Mouse (Mus musculus): ENCODE data around the gene Calm3.
A peak's percentile ranks its signal among the peaks of the same experiment; 100 is the strongest.

Calm3 gene

DNA sequence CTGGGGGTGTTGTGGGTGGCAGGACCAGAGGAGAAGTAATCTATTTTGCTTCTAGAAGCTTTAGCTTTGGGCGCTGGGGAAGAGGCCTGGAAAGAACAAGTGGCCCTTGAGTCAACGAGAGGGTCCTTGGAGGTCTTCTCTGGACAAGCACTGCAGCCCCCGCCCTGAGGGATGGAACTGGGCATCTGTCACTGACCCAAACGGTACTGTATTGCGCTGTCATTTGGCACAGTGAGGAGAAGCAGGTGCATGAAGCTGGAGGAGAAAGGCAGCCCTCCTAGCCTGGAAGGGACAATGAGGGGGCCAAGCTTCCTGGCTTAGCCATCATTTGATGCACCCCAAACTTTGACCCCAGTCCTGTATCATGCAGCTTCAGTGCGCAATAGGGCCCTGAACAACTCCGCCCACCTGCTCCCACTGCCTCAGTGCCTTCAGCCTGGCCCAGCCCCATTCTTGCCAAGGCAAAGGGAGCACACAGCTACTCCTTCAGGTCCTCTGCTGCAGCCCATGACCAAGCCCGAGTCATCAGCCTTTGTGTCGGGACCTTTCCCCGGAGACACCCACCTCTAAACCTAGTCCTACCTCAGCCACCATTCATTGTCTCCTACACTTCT lies 1.4 kb downstream of the Calm3 start:
- no peaks in the 10 kb centered on the region for H3K27me3 ChIP-seq (ENCODE audit: control insufficient read depth, insufficient read depth, low read length, poor library complexity, severe bottlenecking)
- H3K36me3 ChIP-seq (ENCODE audit: control insufficient read depth, insufficient read depth, low read length, poor library complexity, severe bottlenecking), result no peaks in the 10 kb centered on the region; the same call in 1 of the 2 replicates
- no peak for DNase-seq (ENCODE audit: low read depth, low spot score)

DNA sequence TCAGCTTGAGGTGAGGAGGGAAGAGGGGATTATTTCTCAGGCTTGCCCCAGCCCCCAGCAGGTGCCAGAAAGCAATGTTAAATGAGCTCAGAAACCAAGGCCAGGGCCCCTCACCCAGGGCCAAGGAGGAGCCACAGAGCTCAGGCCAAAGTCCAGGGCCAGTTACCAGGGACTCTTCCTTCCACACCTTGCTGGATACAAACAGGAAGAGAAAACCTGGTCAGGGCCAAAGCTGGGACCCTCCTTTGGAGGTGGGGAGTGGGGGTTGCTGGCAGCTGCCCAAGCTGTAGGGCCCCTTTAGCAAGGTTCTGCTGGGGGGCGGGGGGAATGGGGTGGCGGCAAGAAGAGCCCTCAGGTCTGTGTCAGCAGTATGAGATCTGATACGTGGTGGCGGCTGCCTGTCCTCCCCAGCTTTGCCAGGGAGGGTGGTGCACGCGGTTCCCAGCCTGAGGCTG lies 2.0 kb downstream of the Calm3 start:
- Histone ChIP-seq H3K36me3 (ENCODE audit: control insufficient read depth, insufficient read depth, low read length, poor library complexity, severe bottlenecking) (peaks cover 2% of the 10 kb centered on the region; the same call in 1 of the 2 replicates), H3K27me3 (ENCODE audit: control insufficient read depth, insufficient read depth, low read length, poor library complexity, severe bottlenecking) (no peaks in the 10 kb centered on the region)
- no peak for DNase-seq (ENCODE audit: low read depth, low spot score)

DNA sequence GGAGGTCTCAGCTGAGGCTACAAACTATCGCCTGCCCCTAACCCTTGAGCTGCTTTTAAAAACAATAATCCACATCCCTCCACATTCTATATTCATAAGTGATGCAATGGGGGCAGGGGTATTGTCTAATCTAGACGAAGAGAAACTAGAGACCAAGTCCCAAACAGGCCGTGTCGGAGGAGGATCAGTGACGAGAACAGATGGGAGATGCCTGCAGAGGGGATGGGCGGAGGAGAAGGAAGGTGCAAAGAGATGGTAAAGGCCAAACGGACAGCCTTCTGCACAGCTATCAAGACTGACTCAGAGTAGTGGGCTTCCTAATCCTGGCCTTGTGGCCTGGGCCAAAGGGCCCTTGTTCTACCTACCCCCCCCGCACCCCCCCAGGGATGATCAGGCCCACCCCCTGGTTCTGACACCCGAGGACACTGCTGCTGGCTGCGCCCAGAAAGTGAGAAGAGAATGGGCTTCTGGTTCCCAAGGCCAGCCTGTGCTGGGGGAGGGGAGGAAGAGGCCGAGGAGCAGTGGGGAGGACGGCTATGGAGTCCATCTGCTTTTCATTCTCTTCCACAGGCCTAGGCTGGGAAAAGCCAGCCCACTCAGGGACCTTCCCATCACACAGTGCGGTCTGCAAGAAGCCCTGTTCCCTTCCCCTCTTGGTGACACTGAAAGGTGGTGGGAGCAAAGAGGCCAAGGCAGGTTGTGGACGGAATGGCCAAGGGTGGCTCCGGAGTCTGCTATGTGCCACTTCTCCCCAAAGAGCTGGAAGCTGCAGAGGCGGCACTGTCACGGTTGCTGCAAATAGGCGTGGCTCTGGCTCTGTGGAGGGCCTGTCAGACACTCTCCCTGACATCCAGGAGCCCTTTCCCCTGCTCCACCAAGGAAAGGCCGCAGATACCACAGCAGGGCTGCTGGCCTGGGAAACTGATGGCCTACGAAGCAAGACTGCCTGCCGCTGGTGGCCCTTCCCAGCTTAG lies 2.8 kb downstream of the Calm3 start:
- Histone ChIP-seq H3K36me3 (ENCODE audit: control insufficient read depth, insufficient read depth, low read length, poor library complexity, severe bottlenecking) (peaks cover 7% of the 10 kb centered on the region), H3K27me3 (ENCODE audit: control insufficient read depth, insufficient read depth, low read length, poor library complexity, severe bottlenecking) (no peaks in the 10 kb centered on the region)
- DNase-seq (ENCODE audit: low read depth, low spot score), result no peak

DNA sequence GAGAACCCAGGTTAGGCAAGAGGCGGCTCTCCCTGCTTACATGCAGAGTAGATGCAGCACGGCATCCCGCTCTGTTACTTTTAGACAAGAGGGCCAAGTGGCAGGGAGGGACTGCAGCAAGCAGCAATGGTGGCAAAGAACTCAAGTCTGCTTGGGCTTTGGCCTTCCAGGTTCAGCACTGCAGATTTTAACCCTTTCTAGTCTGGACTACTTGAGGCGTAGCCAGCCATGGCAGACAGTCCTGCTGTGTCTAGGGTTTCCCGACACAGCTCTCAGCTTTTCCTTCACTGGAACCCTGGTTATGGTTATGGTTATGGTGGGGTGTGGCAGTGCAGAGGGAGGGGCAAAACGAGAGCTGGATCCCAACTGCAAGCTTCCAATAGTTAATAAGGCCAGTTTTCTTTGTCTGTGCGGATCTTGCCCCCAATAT lies 3.7 kb downstream of the Calm3 start:
- no peak for DNase-seq (ENCODE audit: low read depth, low spot score)
- H3K36me3 ChIP-seq (ENCODE audit: control insufficient read depth, insufficient read depth, low read length, poor library complexity, severe bottlenecking), result peaks cover 11% of the 10 kb centered on the region
- H3K27me3 ChIP-seq (ENCODE audit: control insufficient read depth, insufficient read depth, low read length, poor library complexity, severe bottlenecking), result no peaks in the 10 kb centered on the region

DNA sequence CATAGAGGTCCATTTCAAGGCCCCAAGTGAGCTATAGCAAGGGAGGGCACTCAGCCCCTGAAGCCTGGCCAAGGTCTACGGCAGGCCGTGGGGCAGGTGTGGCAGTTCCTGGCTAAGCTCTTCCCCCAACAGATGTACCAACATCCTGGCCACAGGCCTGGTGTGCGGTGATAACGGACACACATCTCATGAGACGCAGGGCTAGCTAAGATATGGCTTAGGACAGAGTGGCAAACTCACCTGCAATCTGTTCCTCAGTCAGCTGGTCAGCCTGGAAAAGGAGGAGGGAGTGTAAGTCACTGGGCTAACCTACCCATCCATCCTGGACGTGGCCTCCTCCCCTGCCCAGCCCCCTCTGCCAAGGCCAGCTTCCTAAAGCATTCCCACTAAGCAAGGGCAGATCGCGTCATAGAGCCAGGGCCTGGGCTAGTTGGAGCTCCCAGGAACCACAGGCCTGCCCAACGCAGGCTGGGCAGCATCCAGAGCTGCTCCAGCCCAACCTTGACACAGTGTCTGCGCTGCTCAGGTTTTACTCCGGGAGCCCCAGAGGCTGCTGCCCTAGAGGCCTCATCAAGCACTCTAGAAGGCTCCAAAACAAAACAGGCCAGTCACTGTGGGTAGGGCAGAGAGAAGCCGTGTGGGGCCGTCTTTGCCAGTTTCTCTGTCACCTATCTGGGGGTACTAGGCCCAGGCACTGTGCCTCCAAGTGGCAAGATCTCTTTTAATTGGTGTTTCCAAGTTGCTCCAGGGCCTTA lies 4.3 kb downstream of the Calm3 start:
- no peak for DNase-seq (ENCODE audit: low read depth, low spot score)
- Histone ChIP-seq H3K36me3 (ENCODE audit: control insufficient read depth, insufficient read depth, low read length, poor library complexity, severe bottlenecking) (peaks cover 12% of the 10 kb centered on the region), H3K27me3 (ENCODE audit: control insufficient read depth, insufficient read depth, low read length, poor library complexity, severe bottlenecking) (no peaks in the 10 kb centered on the region)

DNA sequence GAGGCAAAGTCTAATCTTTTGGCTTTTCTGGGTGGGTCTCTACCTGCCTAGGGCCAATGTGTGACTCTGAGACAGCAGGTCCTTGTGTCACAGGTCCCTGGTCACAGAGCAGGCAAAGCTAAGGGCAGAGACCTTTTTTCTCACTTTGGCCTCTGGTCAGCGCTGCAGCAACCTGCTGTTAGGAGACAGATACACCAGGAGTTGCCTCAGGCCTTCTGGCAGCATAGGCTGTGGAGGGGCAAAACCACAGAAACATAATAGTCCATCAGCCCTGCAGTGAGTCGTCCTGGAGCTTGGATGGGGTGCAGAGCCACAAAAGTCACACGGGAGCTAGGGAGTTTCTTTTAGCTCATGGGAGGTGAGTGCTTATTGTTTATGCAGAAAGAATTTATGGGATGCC lies 5.2 kb downstream of the Calm3 start:
- Histone ChIP-seq H3K27me3 (ENCODE audit: control insufficient read depth, insufficient read depth, low read length, poor library complexity, severe bottlenecking) (no peaks in the 10 kb centered on the region), H3K36me3 (ENCODE audit: control insufficient read depth, insufficient read depth, low read length, poor library complexity, severe bottlenecking) (peaks cover 12% of the 10 kb centered on the region)
- no peak for DNase-seq (ENCODE audit: low read depth, low spot score)

DNA sequence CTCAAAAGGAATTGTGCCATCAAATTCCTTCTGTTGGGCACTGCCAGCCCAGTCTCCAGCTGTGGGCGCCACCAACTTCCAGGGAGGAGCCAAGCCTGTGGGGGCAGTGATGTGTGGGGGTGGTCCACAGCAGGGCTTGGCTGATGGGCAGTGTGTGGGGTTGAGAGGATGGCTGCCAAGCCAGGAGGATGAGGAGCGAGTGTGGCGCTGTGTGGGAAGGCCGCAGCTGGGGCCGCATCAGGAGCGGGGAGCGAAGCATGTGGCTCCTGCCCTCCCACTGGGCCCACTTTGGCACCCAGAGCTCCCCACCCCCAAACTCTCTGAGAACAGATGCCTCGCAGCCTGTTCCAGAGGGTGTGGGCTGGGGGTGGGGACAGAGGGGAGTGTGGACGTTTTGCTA lies 5.9 kb downstream of the Calm3 start:
- Histone ChIP-seq H3K27me3 (ENCODE audit: control insufficient read depth, insufficient read depth, low read length, poor library complexity, severe bottlenecking) (no peaks in the 10 kb centered on the region), H3K36me3 (ENCODE audit: control insufficient read depth, insufficient read depth, low read length, poor library complexity, severe bottlenecking) (peaks cover 12% of the 10 kb centered on the region)
- no peak for DNase-seq (ENCODE audit: low read depth, low spot score)

DNA sequence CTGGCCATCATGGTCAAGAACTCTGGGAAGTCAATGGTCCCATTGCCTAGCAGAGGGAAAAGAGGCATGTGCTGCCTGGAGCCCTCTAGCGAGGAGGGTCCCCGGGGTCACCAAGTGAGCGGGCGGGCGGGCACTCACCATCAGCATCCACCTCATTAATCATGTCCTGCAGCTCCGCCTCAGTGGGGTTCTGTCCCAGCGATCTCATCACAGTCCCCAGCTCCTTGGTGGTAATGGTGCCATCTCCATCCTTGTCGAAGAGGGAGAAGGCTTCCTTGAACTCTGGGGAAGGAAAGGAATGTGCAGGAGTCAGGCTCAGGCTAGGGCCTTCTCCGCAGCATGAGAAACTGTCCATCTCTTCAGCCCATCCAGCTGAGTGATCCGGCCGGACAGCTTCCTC lies 6.5 kb downstream of the Calm3 start:
- peaks cover 12% of the 10 kb centered on the region for H3K36me3 ChIP-seq (ENCODE audit: control insufficient read depth, insufficient read depth, low read length, poor library complexity, severe bottlenecking)
- H3K27me3 ChIP-seq (ENCODE audit: control insufficient read depth, insufficient read depth, low read length, poor library complexity, severe bottlenecking), result no peaks in the 10 kb centered on the region
- no peak for DNase-seq (ENCODE audit: low read depth, low spot score)

DNA sequence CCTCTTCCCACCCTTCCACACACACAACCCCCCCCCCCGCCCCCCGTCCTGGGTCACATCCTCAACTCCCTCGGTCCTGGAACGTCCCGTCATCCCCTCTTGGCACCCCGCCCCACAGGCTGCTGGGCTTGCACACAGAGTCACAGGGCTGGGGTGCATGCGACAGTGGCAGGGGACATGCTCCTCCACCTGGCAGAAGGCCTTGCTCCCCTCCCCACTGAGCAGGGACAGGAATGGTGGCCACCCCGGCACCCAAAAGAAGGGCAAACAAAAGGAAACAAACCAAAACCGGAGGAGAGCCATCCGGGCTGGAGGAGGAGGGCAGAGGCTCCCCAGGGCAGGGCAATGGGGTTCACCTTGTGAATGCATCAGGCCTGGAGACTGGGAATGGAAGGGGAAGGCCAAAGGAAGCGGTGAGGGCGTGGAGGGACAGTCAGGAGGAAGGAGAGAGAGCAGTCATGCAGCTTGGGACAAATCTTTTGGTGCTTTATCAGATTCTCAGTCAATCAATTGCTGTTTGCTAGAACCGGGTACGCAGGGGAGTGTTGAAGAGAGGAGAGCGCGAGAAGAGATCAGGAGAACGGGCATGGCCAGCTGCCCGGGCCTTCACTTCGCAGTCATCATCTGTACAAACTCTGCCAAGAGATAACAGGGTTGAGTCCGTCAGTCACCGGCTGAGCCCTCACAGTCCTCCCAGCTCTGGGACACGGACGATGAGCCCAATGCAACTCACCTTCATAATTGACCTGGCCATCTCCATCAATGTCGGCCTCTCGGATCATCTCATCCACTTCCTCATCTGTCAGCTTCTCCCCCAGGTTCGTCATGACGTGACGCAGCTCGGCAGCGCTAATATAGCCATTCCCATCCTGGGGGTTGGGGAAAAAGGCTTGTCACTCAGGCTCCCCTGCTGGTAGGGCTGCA lies 7.3 kb downstream of the Calm3 start:
- DNase-seq (ENCODE audit: low read depth, low spot score), result no peak
- no peaks in the 10 kb centered on the region for H3K27me3 ChIP-seq (ENCODE audit: control insufficient read depth, insufficient read depth, low read length, poor library complexity, severe bottlenecking)
- H3K36me3 ChIP-seq (ENCODE audit: control insufficient read depth, insufficient read depth, low read length, poor library complexity, severe bottlenecking), result peaks cover 12% of the 10 kb centered on the region

DNA sequence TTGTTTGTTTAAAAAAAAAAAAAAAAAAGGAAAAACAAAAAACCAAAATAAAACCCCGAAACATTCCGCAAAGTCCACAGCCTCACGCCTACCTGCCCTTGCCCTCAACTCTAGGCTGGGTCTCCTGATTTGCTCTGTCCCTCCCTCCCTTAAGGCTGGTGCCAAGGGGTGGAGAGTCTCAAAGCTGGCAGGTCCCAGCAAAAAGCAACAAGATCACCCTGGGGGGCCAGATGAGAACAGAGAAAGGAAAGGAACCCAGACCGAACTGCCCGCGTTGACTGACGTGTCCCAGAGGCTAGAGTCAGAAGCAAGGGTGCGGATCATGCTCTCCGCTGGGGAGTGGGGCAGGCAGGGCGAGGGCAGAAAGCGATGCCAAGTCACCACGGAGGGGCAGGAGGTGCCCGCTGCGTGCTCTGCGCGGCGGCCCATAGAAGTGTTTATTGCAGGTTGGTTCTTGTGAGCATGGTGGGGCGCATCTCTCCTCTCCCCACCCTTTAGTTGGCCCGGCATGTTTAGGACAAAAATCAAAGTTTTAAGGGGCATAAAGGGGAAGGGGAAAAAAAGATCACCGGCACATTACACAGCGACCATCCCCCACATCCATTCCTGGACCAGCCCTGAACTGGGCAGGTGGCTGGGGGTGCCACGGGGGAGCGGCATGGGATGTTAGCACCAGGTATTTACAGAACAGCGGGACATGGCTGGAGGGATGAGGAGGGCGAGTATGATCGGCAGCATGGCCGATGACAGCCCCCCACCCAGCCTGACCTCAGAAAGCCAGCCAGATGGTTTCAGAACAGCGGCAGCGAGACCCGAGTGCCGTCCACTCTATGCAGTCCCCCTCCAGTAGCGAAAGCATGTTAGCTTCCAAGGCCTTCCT lies 8.2 kb downstream of the Calm3 start:
- DNase-seq (ENCODE audit: low read depth, low spot score), result no peak

DNA sequence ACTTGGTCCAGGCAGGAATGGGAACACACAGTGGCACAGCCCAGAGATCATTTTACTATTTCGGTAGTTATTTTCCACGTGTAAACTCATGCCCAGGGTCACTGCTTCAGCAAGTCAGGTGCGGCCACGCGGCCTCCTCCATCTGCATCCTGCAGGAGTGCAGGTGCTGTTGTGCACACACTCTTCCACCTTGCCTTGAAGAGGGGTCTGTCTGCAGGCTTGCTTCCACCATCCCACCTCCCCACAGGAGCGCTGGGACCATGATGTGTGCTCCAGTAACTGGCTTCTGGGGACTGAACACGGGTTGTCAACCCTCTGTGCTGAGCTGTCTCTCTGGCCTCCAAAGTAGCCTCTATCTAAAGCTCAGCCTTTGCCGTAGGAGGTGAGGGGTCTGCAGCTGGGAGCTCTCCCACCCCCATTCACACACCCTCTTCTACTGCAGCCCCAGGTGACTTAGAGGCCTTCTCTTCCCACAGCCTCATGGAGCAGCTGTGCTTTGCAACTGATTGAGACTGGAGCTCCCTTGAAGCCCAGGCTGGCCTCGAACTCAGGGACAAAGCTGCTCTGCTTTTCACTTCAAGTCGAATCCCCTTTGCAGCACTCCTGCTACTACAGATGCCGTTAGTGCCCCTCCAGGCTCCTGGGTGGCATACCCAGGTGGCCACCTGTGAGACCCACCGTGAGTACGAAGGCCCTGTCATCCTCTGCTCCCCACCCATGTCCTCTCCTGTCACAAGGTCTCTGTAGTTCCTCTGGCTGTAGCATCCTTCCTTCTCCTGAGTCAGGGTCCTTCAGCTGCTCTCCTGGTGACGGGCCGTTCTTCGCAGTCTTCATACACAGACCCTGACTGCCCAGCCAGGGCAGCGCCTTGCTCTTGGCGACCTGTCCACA lies 9.2 kb downstream of the Calm3 start:
- H3K36me3 ChIP-seq (ENCODE audit: control insufficient read depth, insufficient read depth, low read length, poor library complexity, severe bottlenecking), result peaks cover 12% of the 10 kb centered on the region
- no peak for DNase-seq (ENCODE audit: low read depth, low spot score)
- H3K27me3 ChIP-seq (ENCODE audit: control insufficient read depth, insufficient read depth, low read length, poor library complexity, severe bottlenecking), result no peaks in the 10 kb centered on the region

More for the DNA sequence above, 8.2 kb downstream of the Calm3 start:
- no peaks in the 10 kb centered on the region for H3K27me3 ChIP-seq (ENCODE audit: control insufficient read depth, insufficient read depth, low read length, poor library complexity, severe bottlenecking)
- peaks cover 12% of the 10 kb centered on the region for H3K36me3 ChIP-seq (ENCODE audit: control insufficient read depth, insufficient read depth, low read length, poor library complexity, severe bottlenecking)

DNA sequence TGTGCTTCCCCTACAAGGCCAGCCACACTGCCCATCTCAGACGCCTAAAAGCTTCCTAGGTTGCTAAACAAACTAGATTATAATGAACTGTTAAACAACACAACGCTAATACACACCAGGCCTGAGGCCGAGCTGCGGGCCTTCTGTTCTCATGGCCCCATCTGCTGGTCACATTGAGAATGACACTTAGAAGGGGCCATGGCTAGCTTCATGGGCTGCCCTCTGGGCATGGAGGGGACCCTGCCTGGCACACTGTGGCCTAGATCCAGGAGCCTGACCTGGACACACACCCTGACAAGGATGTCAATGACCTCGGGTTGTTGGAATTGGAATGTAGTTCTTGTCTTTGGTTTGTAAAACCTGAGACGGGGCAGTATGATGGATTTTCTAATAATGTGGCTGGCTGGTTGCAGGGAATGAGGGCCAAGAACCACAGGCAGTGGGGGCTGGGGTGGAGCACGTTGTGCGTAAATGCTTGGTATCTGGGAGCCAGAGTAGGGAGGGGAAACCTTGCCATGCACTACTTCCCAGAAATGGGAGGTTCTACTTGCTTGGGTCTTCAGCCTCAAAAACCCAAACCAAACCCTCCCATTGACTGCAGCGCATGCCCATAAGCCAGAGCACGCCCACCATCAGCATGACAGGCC lies 10.0 kb downstream of the Calm3 start:
- no peaks in the 10 kb centered on the region for H3K27me3 ChIP-seq (ENCODE audit: control insufficient read depth, insufficient read depth, low read length, poor library complexity, severe bottlenecking)
- peak; percentile 85 for DNase-seq (ENCODE audit: low read depth, low spot score)

More for the DNA sequence above, 10.0 kb downstream of the Calm3 start:
- H3K36me3 ChIP-seq (ENCODE audit: control insufficient read depth, insufficient read depth, low read length, poor library complexity, severe bottlenecking), result peaks cover 12% of the 10 kb centered on the region

Measured in splenic B cell, adult 2 months (primary cell).